In the genomic region with DNA sequence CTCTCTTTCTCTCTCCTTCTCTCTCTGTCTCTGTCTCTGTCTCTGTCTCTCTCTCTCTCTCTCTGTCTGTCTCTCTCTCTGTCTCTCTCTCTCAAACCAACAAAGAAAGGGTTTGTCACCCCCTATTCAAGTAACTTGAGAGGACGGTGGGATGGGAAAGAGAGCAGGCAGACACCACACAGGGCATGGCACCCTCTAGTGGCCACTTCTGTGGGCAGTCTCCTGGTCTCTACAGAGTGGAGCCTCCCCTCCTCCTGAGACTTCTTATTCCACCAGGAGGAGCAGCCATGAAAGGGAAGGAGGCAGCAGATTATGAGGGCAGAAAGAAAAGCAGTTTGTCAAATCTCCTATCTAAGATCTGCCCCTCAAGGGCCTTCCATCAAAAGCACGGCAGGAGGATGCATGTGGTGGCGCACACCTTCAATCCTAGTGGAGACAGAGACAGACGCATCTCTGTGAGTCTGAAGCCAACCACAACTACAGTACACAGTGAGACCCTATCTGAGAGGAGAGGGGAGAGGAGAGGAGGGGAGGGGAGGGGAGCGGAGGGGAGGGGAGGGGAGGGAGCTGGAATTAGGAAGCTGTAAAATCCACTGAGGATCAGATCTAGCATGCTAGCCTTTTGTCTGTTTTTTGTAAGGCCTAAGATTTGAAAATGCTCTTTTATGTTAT, we compare ENCODE assay signal across 8 mouse cellular contexts.
DNase-seq lines count a peak whose midpoint lies in the region; ATAC-seq lines count a peak whose summit lies in the region.

No protein-coding gene starts in this region.

- ATAC-seq in forebrain, embryonic 14.5 days, result peak; percentile 78
- ATAC-seq in hindbrain, embryonic 12.5 days (ENCODE audit: low FRiP score), result peak; percentile 74
- no peak for ATAC-seq in inflammation-experienced regulatory T-cells, adult 6 months

- H3K36me3 ChIP-seq in forebrain, embryonic 14.5 days (ENCODE audit: control insufficient read depth, insufficient read depth, low read length), result no peaks in the 10 kb centered on the region
- H3K36me3 ChIP-seq in hindbrain, embryonic 12.5 days, result peaks cover 13% of the 10 kb centered on the region; the same call in 1 of the 2 replicates

- no peak overlapping the region for H3K4me3 ChIP-seq in forebrain, embryonic 14.5 days (ENCODE audit: low read depth, low read length)
- no peak overlapping the region for H3K4me3 ChIP-seq in hindbrain, embryonic 12.5 days

- DNase-seq in T-cell, adult 2 months (ENCODE audit: low spot score), result peak; percentile 26
- DNase-seq in c-Kit-positive CD71-negative TER-119-negative erythroid progenitor cells, embryonic 14.5 days (ENCODE audit: low read depth), result peak; percentile 12
- peak; percentile 86 for DNase-seq in forebrain, embryonic 14.5 days (ENCODE audit: low spot score)
- peak; percentile 36 to 70 for DNase-seq in layer of hippocampus, postnatal 25 days (ENCODE audit: extremely low spot score in 1 of 2, low spot score in 1 of 2)
- DNase-seq in lung, postnatal 36 days, result peak; percentile 87
- peak; percentile 56 for DNase-seq in right cerebral cortex, adult 18-20 months

- WGBS in forebrain, embryonic 14.5 days, result 22% methylated on average over 4 of the region's 5 CpGs
- WGBS in hindbrain, embryonic 12.5 days, result 25% methylated on average over 4 of the region's 5 CpGs

- no peak overlapping the region for H3K9ac ChIP-seq in forebrain, embryonic 14.5 days (ENCODE audit: low read length)
- H3K9ac ChIP-seq in hindbrain, embryonic 12.5 days, result no peak overlapping the region

- H3K9me3 ChIP-seq in forebrain, embryonic 14.5 days (replicated peaks; ENCODE audit: control insufficient read depth, low read length), result no peaks in the 10 kb centered on the region
- no peaks in the 10 kb centered on the region for H3K9me3 ChIP-seq in hindbrain, embryonic 12.5 days (replicated peaks)

- no peak overlapping the region for H3K4me2 ChIP-seq in forebrain, embryonic 14.5 days (ENCODE audit: low read length)
- H3K4me2 ChIP-seq in hindbrain, embryonic 12.5 days (replicated peaks), result no peak overlapping the region

- peak overlapping the region; percentile 39; the same call in 1 of the 2 replicates for H3K27ac ChIP-seq in forebrain, embryonic 14.5 days (ENCODE audit: low read depth, low read length)
- H3K27ac ChIP-seq in hindbrain, embryonic 12.5 days, result peak overlapping the region; percentile 80

- H3K27me3 ChIP-seq in forebrain, embryonic 14.5 days (replicated peaks; ENCODE audit: control insufficient read depth, insufficient read depth, low read length), result no peaks in the 10 kb centered on the region
- no peaks in the 10 kb centered on the region for H3K27me3 ChIP-seq in hindbrain, embryonic 12.5 days

- peaks cover 20% of the 10 kb centered on the region for H3K4me1 ChIP-seq in forebrain, embryonic 14.5 days (ENCODE audit: control insufficient read depth, insufficient read depth, low read length)
- peaks cover 43% of the 10 kb centered on the region for H3K4me1 ChIP-seq in hindbrain, embryonic 12.5 days

Comparison
In these comparisons a context has a peak if more than half of its experiments do, and no peak if none do; other contexts are left out.
1. DNase-seq: peak in every context shown above with its lines; median percentile 87 in lung, postnatal 36 days; 86 in forebrain, embryonic 14.5 days; 56 in right cerebral cortex, adult 18-20 months; 53 in layer of hippocampus, postnatal 25 days; 26 in T-cell, adult 2 months; 12 in c-Kit-positive CD71-negative TER-119-negative erythroid progenitor cells, embryonic 14.5 days.